Mouse (Mus musculus) hindbrain, embryonic 11.5 days (tissue): ENCODE results near the gene Sfxn2. TPM values are rescaled to one million over a fixed set of nuclear protein-coding genes. Genes with fewer than 3 reads are reported as not detected.

ENCODE experiments used
- ATAC-seq: fragments of 200-750 bp; cut with Nextera tagmentation; 2 replicates; pipeline ENCODE4 v1.8.0; 2017; ENCODE audit warnings: mild to moderate bottlenecking, moderate TSS enrichment, moderate library complexity; ENCODE audit not compliant: low FRiP score
- DNase-seq: peaks from one replicate; pipeline ENCODE4 v3.0.0-alpha.2; 2015; ENCODE audit warnings: low spot score
- H3K27ac ChIP-seq: fragments of 300-500 bp; sonication (generic); 2 replicates; pipeline ENCODE4 v1.5.1; 2014; ENCODE audit warnings: mild to moderate bottlenecking, low read depth, low read length
- H3K27me3 ChIP-seq: fragments of 300-500 bp; sonication (generic); 2 replicates; pipeline ENCODE4 v1.6.1; 2014; ENCODE audit warnings: mild to moderate bottlenecking, low read length, moderate library complexity, mixed read lengths; ENCODE audit not compliant: control insufficient read depth, insufficient read depth
- H3K36me3 ChIP-seq: fragments of 300-500 bp; sonication (generic); 2 replicates; pipeline ENCODE4 v1.6.1; 2014; ENCODE audit warnings: mild to moderate bottlenecking, low read length, moderate library complexity, mixed read lengths; ENCODE audit not compliant: control insufficient read depth, insufficient read depth
- H3K4me1 ChIP-seq: fragments of 300-500 bp; sonication (generic); replicated peaks from 2 replicates; pipeline ENCODE4 v1.6.1; 2014; ENCODE audit warnings: low read length, mixed read lengths; ENCODE audit not compliant: control insufficient read depth, insufficient read depth
- H3K4me2 ChIP-seq: fragments of 300-500 bp; sonication (generic); replicated peaks from 2 replicates; pipeline ENCODE4 v1.6.1; 2014; ENCODE audit warnings: mild to moderate bottlenecking, low read depth, low read length
- H3K4me3 ChIP-seq: fragments of 300-500 bp; sonication (generic); 2 replicates; pipeline ENCODE4 v1.5.1; 2014; ENCODE audit warnings: low read depth, low read length
- H3K9ac ChIP-seq: fragments of 300-500 bp; sonication (generic); 2 replicates; pipeline ENCODE4 v1.6.1; 2014; ENCODE audit warnings: low read depth, low read length
- H3K9me3 ChIP-seq: fragments of 300-500 bp; sonication (generic); 2 replicates; pipeline ENCODE4 v1.6.1; 2016; ENCODE audit warnings: low read length; ENCODE audit not compliant: control insufficient read depth
- WGBS: fragments of 180-500 bp; shearing (Covaris S2); extraction: QIAGEN DNeasy Blood & Tissue Kit; methylation state at CpG from one replicate; pipeline ENCODE4 v1.1.7; 2014; 5-methylcytosine and 5-hydroxymethylcytosine counted together
- polyA plus RNA-seq: library from polyadenylated mRNA; unstranded; fragments of >200 nt; fragmentation: Nextera tagmentation; extraction: Ambion mirVana; gene quantifications from 2 replicates; pipeline ENCODE4 v1.2.1, GENCODE M21; 2014

Gene Sfxn2
- polyA plus RNA-seq, 1 experiment from 2014 or later, result 11.1 TPM

DNA sequence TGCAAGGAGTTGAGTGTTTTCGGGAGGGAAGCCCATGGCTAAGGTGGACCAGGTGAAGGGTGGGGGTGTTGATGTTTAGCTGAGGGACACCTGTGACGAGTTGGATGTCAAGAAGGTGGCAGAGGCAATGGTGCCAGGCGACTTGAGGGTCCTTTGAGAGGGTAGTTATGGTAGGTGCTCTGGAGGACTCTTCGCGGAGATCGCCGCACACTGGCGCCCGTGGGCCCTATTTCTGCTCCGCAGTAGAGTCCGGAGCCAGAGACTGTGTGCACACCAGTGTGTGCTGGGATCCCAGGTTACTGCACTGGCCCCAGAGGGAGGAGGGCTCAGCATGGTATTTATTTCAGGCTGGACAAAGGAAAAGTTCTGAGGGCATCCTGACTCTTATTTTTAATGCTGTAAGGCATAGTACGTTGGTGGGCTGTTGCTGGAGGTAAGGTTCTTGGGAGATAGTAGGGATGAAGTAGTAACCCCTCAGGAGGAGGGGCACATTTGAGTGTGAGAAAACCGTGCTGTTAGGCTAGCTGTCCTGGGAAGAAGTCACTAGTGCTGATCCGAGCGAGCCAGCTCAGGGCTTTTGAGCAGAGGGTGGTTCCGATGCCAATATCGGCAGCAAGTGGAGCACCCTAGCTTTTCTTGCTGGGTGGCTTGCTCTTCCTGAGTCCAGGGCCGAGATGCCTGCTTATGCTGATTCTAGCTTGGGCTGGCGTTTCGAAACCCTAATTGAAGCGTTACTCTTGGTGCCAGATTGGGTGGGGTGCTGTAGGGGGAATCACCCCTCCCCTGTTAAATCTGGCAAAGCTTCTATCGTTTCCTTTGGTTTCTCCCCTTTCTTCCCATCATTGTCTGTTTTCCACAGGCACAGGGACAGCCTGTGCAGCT, 26.5 kb downstream of the Sfxn2 start:
- H3K27me3 ChIP-seq, result no peaks in the 10 kb centered on the region
- peak overlapping the region; percentile 54; the same call in 1 of the 2 replicates for H3K27ac ChIP-seq
- H3K9ac ChIP-seq, result peak overlapping the region; percentile 80
- 0 out of 2 replicates have a peak, but pooled peaks cover 2% of the 10 kb centered on the region for H3K36me3 ChIP-seq
- peak overlapping the region; percentile 98 for H3K4me3 ChIP-seq
- 26% methylated on average over 22 of the region's 22 CpGs for WGBS
- ATAC-seq, result peak; percentile 38
- H3K4me1 ChIP-seq, result peaks cover 2% of the 10 kb centered on the region; the same call in 1 of the 2 replicates
- H3K9me3 ChIP-seq, result no peaks in the 10 kb centered on the region
- H3K4me2 ChIP-seq, result peak overlapping the region; percentile 93
- peak; percentile 10 for DNase-seq

DNA sequence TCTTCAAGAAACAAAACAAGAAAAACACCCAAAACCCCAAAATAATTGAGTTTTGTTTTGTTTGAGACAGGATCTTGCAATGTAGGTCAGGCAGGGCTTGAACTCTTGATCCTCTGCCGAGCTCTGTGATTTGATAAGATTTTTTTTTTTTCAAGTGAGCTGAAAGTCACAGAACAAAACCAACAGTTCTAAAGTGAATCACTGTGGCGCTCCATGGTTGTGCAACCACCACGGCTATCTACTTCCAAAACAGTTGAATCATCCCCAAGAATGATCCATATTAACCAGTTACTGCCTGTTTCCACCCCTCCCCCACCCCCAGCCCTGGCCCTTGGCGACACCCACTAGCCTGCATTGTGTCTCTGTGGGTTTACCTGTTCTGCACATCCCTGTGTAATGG, 27.2 kb downstream of the Sfxn2 start:
- H3K9me3 ChIP-seq, result no peaks in the 10 kb centered on the region
- DNase-seq (no peak), ATAC-seq (no peak)
- no peak overlapping the region for H3K27ac ChIP-seq
- H3K36me3 ChIP-seq, result 0 out of 2 replicates have a peak, but pooled peaks cover 2% of the 10 kb centered on the region
- no peak overlapping the region for H3K4me3 ChIP-seq
- H3K4me2 ChIP-seq, result no peak overlapping the region; the same call in 1 of the 2 replicates
- WGBS, result 90% methylated on average over 4 of the region's 4 CpGs
- no peak overlapping the region for H3K9ac ChIP-seq
- no peaks in the 10 kb centered on the region for H3K27me3 ChIP-seq
- H3K4me1 ChIP-seq, result peaks cover 2% of the 10 kb centered on the region; the same call in 1 of the 2 replicates

DNA sequence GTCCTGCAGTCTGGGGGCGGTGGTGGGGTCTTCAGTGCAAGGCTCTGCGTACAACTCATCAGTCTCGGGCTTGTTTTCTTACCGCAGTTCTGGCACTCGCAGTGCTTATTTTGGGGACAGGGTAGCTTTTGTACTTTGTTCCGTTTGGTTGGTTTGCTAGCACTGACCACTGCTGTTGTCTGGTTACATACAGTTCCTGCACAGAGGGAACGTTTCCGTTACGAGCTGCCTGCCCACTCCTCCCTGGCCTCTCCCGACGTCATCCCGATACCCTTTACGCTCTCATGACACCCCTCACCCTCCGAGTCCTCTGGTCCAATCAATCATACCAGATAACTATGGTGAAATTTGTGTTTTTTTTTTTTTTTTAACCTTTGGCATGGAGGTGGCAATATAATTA, 28.3 kb downstream of the Sfxn2 start:
- 88% methylated on average over 14 of the region's 14 CpGs for WGBS
- Histone ChIP-seq H3K4me1 (peaks cover 2% of the 10 kb centered on the region; the same call in 1 of the 2 replicates), H3K9me3 (no peaks in the 10 kb centered on the region), H3K27ac (no peak overlapping the region), H3K4me3 (no peak overlapping the region), H3K36me3 (no peaks in the 10 kb centered on the region), H3K27me3 (no peaks in the 10 kb centered on the region), H3K9ac (no peak overlapping the region), H3K4me2 (no peak overlapping the region)
- DNase-seq (no peak), ATAC-seq (no peak)

DNA sequence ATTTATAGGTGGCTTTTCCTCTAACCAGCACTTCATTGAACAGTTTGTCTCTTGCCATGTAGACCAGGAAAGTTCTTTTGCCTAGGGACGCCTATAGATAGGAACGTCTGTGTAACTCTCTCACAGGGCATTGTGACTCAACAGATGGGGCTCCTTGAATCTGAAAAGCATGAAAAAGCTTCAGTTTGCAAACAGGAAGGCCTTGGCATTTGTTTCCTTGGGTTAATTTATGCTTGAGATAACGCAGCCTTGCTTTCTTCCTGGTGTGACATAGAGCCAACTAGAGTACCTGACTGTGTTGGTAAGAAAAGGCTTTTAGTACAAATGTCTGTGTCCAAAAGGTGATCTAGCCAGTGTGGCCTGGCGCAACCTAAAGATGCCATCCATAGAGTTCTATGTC, 29.2 kb downstream of the Sfxn2 start:
- ATAC-seq (no peak), DNase-seq (no peak)
- H3K36me3 ChIP-seq, result peaks cover 3% of the 10 kb centered on the region; the same call in 1 of the 2 replicates
- no peaks in the 10 kb centered on the region for H3K27me3 ChIP-seq
- H3K9ac ChIP-seq, result no peak overlapping the region
- H3K4me2 ChIP-seq, result no peak overlapping the region
- H3K4me3 ChIP-seq, result no peak overlapping the region
- no peak overlapping the region for H3K27ac ChIP-seq
- H3K4me1 ChIP-seq, result peaks cover 2% of the 10 kb centered on the region; the same call in 1 of the 2 replicates
- 89% methylated on average over 4 of the region's 4 CpGs for WGBS
- no peaks in the 10 kb centered on the region for H3K9me3 ChIP-seq

DNA sequence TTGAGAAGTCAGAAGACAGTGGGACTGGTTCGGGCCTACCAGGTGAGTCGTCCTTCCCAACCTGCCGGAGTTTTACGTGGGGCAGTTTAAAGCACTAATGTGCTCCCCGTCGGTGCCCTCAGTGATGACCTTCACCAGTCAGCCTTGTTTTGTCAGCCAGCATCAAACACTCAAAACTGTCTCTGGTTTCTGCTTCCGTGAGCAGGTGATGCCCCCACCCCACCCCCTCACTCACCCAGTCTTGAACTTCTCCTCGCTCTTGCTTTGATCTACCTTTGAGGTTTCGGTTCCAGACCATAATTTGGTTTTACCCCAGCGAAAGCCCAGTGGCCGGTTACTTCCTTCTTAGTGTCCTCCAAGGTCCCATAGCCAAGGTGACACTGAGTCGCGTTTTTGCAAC, 33.6 kb downstream of the Sfxn2 start:
- H3K4me1 ChIP-seq, result no peaks in the 10 kb centered on the region
- no peaks in the 10 kb centered on the region for H3K9me3 ChIP-seq
- no peaks in the 10 kb centered on the region for H3K27me3 ChIP-seq
- no peak overlapping the region for H3K4me2 ChIP-seq
- ATAC-seq, result no peak
- no peak overlapping the region for H3K9ac ChIP-seq
- no peak for DNase-seq
- H3K36me3 ChIP-seq, result peaks cover 3% of the 10 kb centered on the region; the same call in 1 of the 2 replicates
- H3K27ac ChIP-seq, result no peak overlapping the region
- no peak overlapping the region for H3K4me3 ChIP-seq
- 92% methylated on average over 13 of the region's 13 CpGs for WGBS

DNA sequence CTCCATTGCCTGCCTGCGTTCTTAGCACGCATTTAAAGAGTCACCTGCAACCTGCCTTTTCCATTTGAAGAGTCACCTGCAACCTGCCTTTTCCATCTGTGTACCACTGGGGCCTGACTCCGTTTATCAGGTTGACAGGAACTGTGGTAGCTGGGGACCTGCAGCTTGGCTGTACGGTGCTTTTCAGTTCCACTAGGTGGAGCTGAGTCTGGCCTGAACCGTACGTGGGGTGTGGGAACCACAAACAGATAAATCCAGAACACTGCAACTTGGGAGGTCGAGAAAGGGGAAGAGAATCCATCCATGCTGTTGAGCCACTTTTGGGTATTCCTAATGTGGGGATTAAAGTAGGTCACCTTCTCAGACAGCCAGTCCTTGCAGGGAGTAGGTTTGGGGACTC, 34.3 kb downstream of the Sfxn2 start:
- H3K4me3 ChIP-seq, result no peak overlapping the region

DNA sequence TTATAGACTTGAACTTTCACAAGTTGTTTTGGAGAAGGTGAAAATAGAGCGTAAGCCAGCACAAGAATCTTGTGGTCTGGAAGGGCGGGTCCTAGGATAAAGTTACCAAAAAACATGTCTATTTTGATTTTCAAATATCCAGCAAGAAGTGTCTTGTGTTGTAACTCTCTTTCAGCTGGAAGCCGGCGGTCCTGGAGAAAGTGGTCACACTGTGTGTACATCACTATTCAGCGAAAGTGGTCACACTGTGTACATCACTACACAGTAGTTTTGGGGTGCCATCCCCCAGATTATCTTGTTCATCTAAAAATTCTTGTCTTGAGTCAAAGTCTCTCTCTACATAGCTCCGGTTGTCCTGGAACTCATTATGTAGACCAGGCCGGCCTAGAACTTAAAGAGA, 35.0 kb downstream of the Sfxn2 start:
- WGBS, result 96% methylated on average over 7 of the region's 7 CpGs

More for the DNA sequence above, 34.3 kb downstream of the Sfxn2 start:
- Histone ChIP-seq H3K27ac (no peak overlapping the region), H3K9ac (no peak overlapping the region), H3K4me2 (no peak overlapping the region), H3K4me1 (no peaks in the 10 kb centered on the region), H3K9me3 (no peaks in the 10 kb centered on the region), H3K27me3 (no peaks in the 10 kb centered on the region), H3K36me3 (peaks cover 3% of the 10 kb centered on the region; the same call in 1 of the 2 replicates)
- 75% methylated on average over 7 of the region's 7 CpGs for WGBS
- ATAC-seq, result no peak
- DNase-seq, result no peak

DNA sequence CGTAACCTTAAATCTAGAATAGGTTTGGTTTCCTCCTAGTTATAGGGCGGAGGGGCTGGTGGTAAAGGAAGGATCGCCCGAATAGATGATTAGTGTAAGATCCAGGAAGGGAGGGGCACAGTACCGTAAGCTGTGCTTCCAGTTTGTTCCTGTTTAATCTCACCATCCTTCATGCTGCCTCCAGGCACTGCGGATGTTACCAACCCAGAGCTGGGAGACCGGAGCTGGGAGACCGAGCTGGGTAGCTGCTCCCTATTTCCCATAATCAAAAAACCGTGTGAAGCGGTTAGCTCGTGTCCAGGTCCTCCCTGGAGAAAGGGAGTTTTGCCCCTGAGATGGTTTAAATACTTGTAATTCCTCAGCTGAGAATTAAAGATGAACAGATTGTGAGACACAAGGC, 43.2 kb downstream of the Sfxn2 start:
- DNase-seq (no peak), ATAC-seq (no peak)
- Histone ChIP-seq H3K4me1 (peaks cover 9% of the 10 kb centered on the region), H3K9me3 (no peaks in the 10 kb centered on the region), H3K27me3 (no peaks in the 10 kb centered on the region), H3K27ac (no peak overlapping the region), H3K4me2 (no peak overlapping the region), H3K9ac (no peak overlapping the region), H3K4me3 (no peak overlapping the region), H3K36me3 (no peaks in the 10 kb centered on the region)
- 91% methylated on average over 11 of the region's 11 CpGs for WGBS

More for the DNA sequence above, 35.0 kb downstream of the Sfxn2 start:
- H3K27ac ChIP-seq, result no peak overlapping the region
- DNase-seq (no peak), ATAC-seq (no peak)
- H3K9ac ChIP-seq, result no peak overlapping the region
- H3K27me3 ChIP-seq, result no peaks in the 10 kb centered on the region
- no peaks in the 10 kb centered on the region for H3K9me3 ChIP-seq
- no peak overlapping the region for H3K4me2 ChIP-seq
- no peak overlapping the region for H3K4me3 ChIP-seq
- H3K4me1 ChIP-seq, result no peaks in the 10 kb centered on the region
- peaks cover 3% of the 10 kb centered on the region; the same call in 1 of the 2 replicates for H3K36me3 ChIP-seq

DNA sequence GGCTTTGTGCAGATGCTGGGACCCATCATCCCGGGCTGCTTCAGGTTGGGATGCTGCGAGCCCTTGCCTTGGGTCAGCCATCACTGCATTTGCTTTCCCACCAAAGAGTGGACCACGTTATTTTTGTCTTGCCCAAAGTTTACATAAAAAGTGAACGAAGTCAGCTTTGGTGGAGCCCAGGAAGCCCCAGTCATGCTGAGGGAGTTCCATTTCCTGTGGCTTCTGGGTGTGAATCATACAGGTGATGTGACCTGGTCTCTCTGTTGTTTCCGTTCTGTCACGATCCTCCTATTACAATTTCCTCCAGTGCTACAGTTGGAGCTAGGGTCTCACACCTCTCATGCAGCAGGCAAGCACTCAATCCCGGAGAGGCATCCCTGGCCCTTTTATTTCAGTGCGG, 44.2 kb downstream of the Sfxn2 start:
- no peaks in the 10 kb centered on the region for H3K9me3 ChIP-seq
- H3K9ac ChIP-seq, result no peak overlapping the region
- H3K27me3 ChIP-seq, result no peaks in the 10 kb centered on the region
- H3K27ac ChIP-seq, result no peak overlapping the region
- H3K4me3 ChIP-seq, result no peak overlapping the region
- H3K4me1 ChIP-seq, result peaks cover 17% of the 10 kb centered on the region
- WGBS, result 95% methylated on average over 8 of the region's 8 CpGs
- H3K36me3 ChIP-seq, result no peaks in the 10 kb centered on the region
- ATAC-seq (no peak), DNase-seq (no peak)
- no peak overlapping the region for H3K4me2 ChIP-seq
